Mouse (Mus musculus): Measurements from ENCODE around the gene Ofcc1.

Gene Ofcc1

DNA sequence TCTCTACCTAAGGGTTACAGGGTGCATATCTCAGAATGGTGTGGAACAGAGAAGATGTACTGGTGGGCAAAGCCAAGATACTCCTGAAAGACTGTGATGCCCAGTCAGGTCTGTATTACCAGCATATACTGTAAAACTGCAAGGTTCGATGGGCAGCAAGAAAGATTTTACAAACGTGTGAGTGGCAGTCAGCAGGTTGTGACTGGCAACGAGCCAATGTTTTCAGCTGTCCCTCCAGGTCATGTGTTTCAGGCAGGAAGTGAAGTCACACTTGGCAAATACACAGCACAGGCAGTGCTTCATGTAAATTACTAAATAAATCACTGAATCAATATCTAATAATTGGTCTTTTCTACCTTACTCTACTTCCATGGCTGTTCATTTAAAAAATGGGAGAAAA lies at the start of gene Ofcc1:
TSS of gene Ofcc1 (minus strand) at position 163 of the 400 bp plus-strand sequence.
- DNase-seq (ENCODE audit: extremely low read depth, low read depth) = no peak

DNA sequence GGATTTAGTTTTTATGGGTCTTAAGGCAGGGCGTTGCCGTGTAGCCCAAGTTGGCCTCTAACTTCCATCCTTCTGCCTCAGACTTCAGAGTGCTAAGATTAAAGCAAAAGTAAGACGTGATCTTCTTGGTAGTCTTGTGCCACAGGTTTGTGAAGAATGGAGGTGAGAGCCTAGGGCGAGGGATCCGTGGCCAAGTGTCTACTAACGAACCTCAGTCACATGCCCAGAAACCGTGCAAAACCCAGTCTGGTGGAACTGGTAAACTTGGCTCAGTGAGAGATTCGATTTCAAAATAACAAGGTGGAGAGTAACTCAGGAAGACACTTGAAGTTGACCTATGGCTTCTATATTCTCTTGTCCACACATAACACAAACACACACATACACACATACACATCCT lies 28.9 kb upstream of the Ofcc1 start:
- DNase-seq (ENCODE audit: extremely low read depth, low read depth) = no peak

DNA sequence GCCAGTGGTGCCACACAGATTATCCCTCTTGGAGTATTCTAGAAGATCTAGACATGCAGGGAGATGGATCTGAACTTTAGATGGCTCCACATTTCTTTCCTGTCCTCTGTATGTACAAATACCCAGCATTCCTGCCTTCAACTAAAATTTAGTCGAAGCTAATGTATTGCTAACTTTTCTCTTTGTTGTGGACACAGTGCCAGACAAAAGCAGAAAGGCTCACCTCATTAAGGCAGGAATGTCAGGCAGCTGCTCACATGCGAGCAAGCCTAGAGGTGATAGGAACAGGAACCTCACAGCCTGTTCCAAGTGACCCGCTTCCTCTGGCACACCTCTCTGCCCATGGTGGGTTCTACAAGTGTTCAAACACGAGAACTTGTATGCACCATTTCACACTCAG lies 26.2 kb upstream of the Ofcc1 start:
- no peak for DNase-seq (ENCODE audit: extremely low read depth, low read depth)

DNA sequence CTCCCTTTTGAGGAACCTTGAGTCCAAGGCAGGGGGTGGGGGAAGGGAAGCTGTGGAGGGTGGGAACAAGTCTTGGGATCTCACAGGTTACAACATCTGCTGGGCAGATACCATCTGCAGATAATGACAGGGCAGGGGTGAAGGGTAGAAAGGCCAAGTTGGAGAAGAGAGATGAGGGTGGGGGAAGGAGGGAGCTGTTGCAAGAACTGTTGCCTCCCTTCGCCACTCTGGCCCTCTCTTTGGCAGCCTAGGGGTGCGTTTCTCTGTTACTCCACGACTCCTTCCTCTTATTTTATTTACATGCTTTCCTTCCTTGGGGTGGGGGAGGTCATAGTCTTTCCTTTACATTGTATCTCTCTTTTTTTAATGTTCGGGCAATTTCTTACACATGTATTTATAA lies 23.7 kb upstream of the Ofcc1 start:
- no peak for DNase-seq (ENCODE audit: extremely low read depth, low read depth)

DNA sequence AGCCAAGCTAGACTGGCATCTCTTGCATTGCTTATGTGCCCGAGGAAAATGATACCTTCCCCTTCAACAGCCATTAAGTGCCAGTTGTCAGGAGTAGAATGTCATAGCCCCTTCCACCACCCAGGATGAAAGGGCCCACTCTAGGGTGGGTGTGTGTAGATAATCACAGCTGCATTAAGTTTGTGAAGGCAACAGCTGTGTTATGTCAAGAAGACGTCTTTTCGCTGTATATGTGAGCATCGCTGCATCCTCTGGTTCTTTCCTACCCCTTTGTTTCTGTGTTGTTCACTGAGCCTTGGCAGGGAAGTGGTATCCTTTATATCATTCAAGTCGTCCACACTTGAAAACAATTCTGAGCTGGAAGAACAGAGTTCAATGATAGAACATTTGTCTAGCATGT lies 15.5 kb upstream of the Ofcc1 start:
- no peak for DNase-seq (ENCODE audit: extremely low read depth, low read depth)

DNA sequence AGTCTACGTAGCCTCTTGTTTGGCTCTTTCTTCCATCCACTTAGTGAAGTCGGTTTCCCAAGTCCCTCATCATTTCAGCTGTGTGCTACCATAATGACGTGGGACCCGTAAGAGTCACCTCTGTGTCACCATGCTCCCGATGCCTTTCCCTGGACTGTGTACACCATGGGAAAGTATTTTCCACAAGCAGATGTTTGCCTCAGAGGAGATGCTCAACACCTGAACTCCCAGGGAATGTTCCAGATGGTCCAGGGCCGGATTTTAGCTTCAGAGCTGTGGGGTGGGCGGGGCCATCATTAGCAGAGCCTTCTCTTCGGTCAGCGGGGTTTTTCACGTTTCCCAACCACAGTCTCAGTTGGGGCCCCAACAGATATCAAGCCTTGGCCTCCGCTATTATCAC lies 5.5 kb upstream of the Ofcc1 start:
- DNase-seq (ENCODE audit: extremely low read depth, low read depth) = no peak

DNA sequence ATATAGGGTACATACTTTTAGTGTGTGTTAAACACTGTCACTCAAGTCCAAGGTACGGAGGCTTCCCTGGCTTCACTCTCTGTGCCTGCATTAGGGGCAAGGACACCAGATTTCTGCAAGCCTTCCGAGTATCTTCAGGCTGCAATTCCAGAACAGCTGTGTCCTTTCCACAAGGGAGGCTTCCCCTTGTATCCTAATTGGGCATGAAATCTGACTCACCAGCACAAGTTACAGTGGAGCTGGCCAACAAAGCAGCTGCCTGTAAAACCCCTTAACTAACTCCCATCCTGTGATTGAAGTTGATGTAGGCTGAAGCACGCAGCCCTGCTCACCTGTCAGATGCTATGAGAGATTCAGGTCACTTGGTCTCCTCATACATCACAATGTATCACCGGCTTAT lies 3.6 kb upstream of the Ofcc1 start:
- no peak for DNase-seq (ENCODE audit: extremely low read depth, low read depth)

DNA sequence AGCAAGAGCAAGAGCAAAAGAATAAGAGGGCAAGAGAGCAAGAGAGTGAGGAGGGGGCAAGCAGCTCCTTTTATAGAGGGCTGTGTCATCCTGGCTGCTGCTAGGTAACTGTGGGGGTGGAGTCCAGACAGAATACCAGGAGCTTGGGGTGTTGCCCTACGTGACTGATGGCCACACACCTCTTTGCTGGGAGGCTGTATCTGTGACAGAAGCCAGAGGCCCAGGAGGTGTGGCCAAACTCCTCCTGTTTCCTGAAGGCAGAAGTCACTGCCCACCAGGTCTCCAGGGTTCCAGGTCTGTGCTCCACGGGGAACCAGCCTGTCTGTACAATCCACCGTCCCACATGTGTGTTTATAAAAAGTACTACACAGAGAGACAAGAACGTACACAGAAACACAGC lies 558 bp downstream of the Ofcc1 start:
- no peak for DNase-seq (ENCODE audit: extremely low read depth, low read depth)

DNA sequence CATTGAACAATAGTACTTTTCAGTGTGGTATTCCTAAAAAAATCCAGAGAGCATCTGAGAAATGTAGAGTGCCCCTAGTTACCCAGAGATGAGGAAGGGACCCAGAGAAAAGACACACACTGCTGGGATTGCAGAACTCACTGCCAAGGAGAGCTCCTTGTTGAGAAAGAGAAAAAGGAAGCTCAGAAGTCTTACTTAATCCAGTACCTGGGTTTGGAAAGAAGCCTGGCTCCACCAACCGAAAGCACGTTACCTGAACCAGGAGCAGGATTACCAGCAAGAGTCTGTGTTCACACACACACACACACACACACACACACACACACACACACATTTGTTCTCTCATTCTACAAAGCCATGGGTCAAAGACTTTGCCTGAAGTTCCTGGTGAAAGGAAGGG lies 14.2 kb downstream of the Ofcc1 start:
- DNase-seq (ENCODE audit: extremely low read depth, low read depth) = no peak

DNA sequence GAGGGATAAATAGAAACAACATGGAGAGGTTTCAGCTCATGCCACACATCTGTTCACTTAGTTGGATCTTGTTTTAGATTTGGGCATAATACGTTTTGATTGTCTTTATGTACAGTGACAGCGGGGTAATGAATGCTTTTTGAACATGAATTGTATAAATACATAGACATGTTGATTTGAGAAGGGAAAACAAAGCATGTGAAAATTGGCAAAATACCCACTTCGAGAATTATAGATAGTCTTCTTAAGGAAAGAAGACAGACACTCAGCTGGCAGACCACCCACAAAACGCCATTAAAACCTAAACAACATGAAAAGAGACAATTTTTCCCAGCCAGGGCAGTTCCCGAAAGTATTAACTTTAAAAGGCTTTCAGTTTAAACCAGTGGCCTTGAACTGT lies 37.9 kb downstream of the Ofcc1 start:
- DNase-seq (ENCODE audit: extremely low read depth, low read depth) = no peak

DNA sequence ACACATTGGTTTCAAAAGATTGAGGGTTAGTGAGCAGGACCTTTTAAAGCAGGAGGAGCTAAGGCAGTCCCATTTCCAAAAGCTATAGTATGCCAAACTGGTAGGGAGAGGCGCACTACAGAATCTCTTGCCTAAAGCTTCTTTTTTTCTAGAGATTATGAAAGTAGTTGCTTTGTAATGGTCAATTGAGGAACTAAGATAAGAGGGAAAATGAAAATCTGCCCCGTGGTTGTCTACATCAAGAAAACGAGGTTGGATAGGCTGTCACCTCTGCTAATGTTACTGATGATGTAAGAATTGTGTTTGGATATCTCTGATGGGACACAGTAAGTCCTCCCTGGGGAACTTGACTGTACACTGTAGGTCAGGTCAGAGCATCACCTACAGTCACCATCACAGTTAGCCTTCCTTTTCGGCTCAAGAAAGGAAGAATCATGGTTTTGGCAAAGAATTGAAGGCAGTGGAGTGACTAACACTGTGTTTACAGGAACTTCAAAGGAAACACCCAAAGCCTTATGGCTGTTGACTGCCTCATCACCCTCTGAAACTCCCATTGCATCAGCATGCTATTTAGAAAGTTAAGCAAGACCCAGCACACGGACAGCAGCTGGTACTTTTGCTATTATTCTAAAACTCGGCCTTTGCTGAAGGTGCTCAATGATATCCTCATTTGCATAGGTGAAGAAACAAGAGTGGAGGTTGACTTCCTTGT lies 40.3 kb downstream of the Ofcc1 start:
- DNase-seq (ENCODE audit: extremely low read depth, low read depth) = no peak

DNA sequence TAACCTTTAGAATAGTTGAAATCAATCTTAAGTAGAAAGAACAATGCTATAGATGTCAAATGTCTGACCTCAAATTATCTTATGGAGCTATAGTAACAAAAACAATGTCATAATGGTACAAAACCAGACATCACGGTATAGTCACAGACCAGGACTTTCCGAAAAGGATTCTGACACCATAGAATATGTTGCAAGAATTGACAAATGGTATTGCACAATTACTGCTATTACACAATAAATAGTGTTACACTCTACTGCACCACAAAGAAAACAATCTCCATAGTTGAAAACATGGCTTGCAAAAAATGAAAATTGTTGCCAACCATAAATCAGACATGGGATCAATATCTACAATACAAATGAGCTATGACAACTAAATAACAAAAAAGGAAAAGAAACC lies 43.5 kb downstream of the Ofcc1 start:
- DNase-seq (ENCODE audit: extremely low read depth, low read depth) = no peak

DNA sequence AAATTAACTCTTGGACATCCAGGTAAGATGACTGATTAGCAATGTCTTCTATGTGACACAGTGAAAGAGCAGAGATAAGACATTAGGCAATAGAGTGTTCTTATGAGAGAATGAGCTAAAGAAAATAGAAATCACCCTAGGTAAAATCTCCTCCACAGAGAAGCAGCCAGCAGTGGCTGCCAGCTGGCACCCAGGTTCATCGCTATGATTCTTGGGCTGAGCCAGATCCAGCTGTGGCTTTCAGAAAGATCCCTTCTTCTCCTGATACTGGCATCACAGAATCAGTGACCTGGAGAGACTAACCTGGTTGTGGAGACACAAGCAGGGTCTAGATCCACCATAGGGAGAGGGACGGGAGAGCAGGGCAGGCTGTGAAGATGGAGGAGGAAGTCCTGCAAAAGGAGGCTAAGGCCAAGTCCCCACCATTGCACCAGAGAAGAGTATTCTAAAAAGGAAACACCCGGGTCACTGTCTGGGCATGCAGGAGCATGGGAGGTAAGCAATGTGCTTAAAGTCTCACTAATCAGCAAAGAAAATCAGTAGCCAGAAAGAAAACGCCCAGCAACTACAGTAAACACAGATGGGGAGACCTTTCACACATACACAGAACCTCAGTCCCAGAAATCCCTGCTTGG lies 46.0 kb downstream of the Ofcc1 start:
- DNase-seq (ENCODE audit: extremely low read depth, low read depth) = no peak

DNA sequence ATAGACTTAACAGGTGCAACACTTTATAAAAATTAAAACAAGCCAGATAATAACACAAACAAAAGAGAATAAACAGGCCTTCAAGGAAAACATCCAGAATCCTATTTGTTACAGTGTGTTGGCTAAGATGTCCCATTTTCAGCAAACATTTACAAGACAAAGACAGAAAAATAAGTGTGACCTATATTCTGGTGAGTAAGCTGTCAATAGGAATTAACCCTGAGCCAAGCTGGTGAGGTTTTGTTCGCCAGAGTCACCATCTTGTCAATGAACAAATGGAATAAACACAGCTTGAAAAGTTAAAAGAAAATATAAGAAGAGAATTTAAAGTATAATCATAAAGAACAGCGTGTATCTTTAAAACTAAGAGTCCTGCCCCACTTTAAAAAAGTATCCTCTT lies 68.4 kb downstream of the Ofcc1 start:
- no peak for DNase-seq (ENCODE audit: extremely low read depth, low read depth)

DNA sequence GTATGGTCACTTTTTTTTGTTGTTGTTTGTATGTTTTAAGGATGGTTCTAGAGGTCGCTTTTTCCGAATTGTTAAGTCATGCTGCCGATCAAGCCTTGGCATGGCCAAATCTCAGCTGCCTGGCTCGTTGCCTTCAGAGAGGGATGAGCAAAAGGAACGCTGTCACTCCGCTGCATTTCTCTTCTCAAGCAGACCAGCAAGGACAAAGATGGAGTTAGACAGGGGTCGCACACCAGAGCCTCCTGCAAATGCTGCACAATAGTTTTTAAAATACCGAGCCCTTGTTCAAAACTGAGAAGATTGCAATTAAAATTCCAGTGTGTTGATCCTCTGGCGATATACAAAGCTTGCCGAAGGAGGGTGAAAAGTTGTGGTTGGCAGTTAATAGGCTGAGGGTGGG lies 70.4 kb downstream of the Ofcc1 start:
- no peak for DNase-seq (ENCODE audit: extremely low read depth, low read depth)

DNA sequence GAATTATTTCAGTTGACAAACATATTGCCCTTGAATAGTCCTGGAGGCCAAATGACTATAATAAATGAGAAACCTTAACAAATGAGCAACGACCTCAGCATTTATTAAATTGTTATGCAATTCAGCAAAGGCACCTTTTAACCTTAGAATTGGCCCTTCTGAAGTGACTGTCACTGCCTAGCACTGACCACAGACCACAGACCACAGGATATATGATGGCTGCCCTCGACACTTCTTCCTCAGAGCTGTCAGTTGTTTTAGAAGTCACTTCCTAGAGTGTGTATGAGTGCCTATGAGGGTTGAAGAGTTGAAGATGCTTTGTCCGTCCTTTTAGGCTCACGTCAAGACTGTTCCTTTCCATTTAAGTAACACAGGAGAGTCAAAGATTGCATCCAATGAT lies 72.6 kb downstream of the Ofcc1 start:
- DNase-seq (ENCODE audit: extremely low read depth, low read depth) = no peak

DNA sequence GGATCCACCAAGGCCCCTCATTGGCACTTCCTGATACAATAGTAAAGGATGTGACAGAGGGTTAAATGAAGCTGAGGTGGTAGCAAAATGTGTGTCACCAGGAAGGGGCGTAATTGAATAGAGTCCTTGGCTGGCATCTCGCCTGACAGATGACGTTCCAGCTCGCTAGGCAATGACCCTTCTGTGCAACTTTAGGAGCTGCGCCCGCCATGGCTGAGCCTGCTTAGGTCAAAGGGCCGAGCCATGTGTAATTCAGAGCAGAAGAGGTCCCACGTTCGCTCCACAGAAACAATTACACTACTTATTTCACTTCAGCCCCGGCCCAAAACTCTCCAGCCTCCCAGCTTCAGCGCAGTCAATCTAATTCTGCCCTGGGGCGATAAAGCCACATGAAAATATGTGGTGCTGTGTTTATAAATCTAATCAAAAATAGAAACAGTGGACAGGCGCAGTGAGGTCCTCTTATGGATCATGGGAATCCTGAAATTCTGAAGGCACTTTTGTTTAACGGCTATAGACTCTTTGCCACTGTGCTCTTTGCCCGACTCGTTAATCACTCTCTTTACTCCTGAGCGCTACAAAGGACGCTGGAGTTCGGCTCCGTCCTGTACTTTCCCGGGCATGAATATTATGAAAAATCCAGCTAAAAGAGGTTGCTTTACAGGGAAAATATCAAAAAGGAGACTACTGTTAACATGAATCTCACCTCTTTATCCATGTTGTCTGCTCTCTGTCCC lies 73.8 kb downstream of the Ofcc1 start:
- DNase-seq (ENCODE audit: extremely low read depth, low read depth) = no peak

DNA sequence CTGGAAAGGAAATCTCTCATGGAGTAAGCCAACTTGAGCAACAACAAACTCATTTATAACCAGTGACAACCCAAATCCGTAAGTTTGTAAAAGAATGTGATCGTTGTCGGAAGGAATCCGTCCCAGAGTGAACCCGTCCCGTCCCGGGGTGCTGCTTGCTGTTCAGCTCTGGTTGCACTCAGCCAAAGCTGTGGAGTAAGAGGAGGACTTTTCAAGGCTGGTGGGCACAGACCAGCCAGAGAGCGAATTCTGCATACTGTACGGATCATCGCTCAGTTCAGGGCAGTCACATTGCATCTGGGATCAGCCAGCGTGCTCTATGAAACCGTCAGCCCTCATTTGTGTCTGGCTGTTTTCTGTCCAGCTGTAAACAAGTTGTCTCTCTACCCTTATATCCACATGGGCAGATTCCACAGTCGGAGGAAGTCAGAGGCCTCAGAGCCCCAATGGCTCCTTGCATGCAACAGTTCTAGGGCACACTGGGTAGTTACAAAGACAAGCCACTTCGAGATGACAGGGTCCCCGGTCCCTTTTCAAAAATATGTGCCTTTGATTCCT lies 75.9 kb downstream of the Ofcc1 start:
- DNase-seq (ENCODE audit: extremely low read depth, low read depth) = no peak

DNA sequence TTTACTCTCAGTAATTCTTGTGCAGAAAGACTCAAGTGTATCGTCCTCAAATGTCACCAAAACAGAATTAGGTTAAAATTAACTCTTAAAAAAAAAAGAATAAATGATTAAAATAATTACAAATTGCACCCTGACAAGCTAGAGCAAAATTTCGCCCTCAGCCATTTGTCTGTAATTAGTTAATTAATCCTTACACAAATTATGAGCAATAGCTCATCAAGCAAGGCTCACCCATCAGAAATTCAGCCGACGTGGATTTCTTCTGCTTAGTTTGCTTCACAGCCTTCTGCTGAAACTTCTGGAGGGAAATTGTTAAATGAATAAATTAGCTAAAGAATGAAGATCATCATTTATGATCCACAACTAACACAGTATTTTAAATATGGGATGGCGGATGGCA lies 80.6 kb downstream of the Ofcc1 start:
- DNase-seq (ENCODE audit: extremely low read depth, low read depth) = no peak

DNA sequence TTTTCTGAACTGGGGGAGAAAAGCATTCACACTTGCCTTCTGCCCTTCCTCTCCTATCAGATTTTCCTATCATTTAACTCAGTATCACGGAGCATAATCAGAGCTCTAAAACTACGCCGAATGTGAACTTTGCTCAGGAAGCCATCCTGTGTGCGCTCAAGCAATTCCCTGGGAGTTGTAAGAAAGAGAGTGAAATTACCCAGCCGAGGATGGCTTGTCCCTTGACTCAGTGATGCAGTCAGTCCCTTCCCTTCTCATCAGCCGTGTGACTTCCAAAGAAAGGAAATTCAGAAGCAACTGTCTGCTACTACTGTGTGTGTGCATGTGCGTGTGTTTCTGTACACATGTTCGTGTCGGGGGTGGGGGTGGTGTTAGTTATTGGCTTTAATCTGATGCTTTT lies 93.7 kb downstream of the Ofcc1 start:
- no peak for DNase-seq (ENCODE audit: extremely low read depth, low read depth)

DNA sequence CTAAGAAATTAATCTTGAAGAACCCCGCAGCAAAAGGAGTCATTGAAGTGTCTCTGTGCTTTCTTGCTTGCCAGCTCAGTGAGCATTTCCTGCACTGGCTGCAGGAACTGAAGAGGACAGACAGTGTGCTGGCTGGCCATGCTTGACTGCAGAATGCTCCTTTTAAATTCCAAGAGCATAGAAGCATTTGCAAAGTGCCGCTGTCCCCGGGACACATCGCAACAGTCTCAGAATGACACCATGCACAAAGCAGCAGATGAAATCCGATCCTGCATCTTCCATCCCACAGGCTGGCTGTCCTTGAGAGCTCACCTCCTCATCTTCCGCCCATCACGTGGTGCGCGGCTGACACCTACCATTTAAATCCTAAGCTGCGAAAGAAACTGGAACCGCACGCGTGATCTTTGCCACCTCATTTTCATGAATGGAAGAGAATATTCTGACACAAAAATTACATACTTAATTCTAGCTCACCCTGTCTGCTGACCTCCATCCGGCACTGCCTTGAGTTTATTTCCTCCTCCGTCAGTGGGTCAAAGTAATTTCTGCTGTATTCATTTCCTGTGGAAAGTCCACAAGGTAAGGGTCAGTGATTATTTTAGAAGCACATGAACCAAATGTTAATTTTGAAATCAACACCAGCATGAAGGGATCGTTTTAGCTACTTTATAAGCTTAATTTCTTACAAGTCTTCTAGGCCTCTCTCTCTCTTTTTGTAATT lies 98.0 kb downstream of the Ofcc1 start:
- DNase-seq (ENCODE audit: extremely low read depth, low read depth) = no peak

DNA sequence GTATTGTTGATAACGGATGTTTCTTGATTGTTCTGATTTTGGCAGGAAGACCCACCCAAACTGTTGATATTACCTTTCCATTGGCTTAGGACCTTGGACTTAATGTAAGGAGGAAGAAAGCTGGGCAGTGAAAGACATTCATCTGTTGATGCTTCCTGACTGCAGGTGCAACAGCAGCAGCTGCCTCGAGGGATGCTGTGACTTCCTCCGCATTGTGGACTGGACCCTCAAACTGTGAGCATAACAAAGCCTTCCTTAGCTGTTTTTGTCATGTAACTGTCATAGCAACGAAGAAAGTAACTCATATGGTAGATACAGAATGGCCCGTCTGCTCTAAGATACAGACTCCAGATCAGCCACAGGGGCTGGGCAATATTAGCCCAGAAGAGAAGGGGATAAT lies 102.5 kb downstream of the Ofcc1 start:
- DNase-seq (ENCODE audit: extremely low read depth, low read depth) = no peak
